Mouse (Mus musculus): ENCODE results near the gene Atp5f1.
"Not testable (repeated sequence)": the region's sequence is repeated elsewhere in the genome, so short reads cannot be mapped to it uniquely, and the experiment has no call there.

Atp5f1 gene

DNA sequence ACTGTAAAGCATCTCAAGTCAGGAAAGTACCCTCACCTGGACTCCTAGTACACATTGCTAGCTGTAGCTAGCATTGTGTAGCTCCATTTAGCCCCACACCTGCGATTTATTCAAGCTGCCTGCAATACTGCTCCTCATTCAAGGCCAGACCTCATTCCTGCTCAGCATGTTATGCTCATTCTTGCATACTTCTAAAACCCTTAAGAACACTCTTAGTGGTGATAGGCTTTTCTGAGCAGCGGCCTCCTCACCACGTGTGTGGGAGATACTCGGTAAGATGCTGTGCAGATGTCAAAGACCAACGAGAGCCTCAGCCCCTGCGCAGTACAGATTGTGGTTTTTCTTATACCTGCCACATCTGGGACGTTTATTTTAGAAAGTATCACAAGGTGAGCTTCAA is 30.1 kb downstream of the Atp5f1 start:
- no peak for DNase-seq (ENCODE audit: low spot score)

DNA sequence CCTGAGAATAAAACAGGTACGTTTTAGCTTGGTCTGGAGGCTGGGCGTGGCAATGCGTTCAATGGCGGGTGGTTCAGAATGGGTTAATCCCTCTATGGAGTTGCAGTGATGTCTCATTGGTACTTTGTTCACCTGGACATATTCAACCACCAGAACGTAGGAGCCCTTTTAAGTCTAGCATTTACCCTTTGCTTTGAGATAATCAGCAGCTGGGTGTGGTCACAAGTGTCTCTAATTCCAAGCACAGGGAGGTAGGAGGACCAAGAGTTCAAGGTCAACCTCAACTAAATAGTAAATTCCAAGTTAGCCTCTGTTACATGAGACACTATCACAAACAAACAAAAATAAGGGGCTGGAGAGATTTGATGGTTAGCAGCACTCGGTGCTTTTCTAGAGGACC is 31.1 kb downstream of the Atp5f1 start:
- no peak for DNase-seq (ENCODE audit: low spot score)

DNA sequence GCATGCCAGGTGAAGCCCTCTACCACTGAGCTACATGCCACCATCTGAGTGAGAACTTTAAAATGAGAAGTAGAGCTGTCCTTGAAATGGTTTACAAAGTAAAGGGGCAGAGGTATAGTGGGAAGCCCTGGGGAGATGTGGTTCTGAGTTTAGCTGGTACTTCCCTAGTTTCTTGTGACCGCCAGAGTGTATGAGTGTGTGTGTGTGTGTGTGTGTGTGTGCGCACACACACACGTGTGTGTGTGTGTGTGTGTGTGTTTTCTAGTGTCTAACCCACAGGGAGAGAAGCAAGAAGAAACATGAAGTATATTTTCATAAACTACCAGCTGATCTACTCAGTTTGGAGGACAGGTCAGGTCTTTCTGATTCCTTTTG is 31.7 kb downstream of the Atp5f1 start:
- DNase-seq (ENCODE audit: low spot score), result no peak

GRCm38 (mm10) chr3:105927561-105928194 is 32.2 kb downstream of the Atp5f1 start:
- no peak for DNase-seq (ENCODE audit: low spot score)

DNA sequence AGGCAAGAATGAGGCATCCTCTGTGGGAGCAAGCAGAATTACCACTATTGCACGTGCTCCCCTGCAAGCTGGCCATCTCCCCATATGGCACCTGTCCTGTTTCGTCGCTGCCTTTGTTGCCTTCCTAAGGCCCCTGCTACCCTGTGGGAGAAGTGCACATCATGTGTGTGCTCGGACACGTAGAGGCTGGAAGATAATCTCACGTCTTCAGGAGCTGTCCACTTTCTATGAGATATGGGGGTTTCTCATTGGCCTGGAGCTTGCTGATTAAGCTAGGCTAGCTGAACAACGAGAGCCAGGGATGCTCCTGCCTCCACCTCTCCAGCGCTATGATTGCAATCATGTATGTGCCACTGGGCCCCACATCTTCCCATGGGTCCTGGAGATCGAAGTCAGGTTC is 35.3 kb downstream of the Atp5f1 start:
- DNase-seq (ENCODE audit: low spot score), result no peak

DNA sequence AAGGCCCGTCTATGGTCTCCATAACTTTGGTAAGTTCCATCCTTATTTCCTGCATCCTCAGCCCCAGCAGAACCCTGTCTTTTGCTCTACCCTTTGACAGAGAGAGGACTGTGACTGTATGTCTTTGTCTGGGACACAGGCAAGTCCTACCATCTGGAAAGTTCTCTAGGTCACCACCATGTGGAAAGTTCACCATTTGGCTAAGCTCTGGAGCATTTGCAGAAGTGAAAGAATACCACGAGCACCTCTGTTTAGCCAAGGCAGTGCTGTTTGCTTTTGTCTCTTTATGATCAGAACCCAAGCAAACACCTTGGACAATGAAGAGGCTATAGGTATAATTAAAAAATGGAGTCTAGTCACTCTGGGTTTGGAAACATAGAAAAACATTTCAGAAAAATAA is 37.9 kb downstream of the Atp5f1 start:
- no peak for DNase-seq (ENCODE audit: low spot score)

GRCm38 (mm10) chr3:105920743-105921142 is 39.2 kb downstream of the Atp5f1 start:
- DNase-seq (ENCODE audit: low spot score), result not testable (repeated sequence)

- no peak for DNase-seq (ENCODE audit: low spot score)
These were observed 41.5 kb downstream of the Atp5f1 start for GRCm38 (mm10) chr3:105918355-105918745.

DNA sequence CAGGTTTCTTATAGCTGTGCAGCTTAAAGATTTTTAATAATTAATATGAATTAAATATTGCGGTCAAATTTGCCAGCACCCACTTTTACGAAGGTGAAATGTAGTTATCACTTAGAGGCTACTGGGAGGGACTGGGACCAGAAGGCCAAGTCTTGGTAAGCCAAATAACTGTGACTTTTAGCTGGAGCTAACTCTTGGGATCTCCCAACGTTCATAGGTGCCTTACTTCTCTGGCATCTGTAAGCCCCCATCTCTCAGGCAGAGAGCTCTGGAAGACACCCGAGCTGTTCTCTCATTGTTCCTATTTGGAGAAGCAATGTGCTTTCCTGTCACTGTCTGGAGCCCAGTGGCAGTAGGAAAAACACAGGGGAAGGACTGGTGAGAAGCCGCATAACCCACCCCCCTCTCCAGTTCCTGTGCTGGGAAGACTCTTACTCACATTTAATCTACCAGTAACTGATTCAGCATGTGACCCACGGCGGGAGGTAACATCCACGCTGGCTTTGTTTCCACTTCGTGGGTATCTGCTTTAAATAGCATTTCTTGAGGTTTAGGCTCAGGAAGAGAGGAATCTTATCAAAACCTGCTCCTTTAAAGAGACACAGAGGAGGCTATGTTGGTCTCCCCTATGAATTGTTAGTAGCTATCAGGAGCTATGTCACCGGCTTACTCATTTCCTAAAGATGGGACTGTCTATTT is 42.1 kb downstream of the Atp5f1 start:
- no peak for DNase-seq (ENCODE audit: low spot score)

- DNase-seq (ENCODE audit: low spot score), result not testable (repeated sequence)
These were observed 43.4 kb downstream of the Atp5f1 start for GRCm38 (mm10) chr3:105916455-105916854.

DNA sequence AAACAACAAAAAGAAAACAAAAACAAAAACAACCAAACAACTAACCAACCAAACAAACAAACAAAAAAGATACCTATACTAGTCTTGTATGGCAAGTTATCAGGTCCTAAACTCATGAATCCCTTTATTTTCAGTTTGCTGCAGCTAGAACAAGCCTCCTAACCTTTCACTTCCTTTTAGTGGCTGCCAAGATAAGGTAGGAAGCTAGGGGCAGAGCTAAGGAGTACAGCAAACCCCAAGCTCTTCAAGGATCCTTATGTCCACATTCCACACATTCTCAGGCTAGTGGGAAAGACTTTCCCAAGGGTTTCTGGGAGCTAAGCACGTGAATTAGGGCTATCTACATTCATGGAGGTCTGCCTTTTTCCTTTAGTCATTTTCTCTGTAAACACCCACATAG is 44.6 kb downstream of the Atp5f1 start:
- no peak for DNase-seq (ENCODE audit: low spot score)

DNA sequence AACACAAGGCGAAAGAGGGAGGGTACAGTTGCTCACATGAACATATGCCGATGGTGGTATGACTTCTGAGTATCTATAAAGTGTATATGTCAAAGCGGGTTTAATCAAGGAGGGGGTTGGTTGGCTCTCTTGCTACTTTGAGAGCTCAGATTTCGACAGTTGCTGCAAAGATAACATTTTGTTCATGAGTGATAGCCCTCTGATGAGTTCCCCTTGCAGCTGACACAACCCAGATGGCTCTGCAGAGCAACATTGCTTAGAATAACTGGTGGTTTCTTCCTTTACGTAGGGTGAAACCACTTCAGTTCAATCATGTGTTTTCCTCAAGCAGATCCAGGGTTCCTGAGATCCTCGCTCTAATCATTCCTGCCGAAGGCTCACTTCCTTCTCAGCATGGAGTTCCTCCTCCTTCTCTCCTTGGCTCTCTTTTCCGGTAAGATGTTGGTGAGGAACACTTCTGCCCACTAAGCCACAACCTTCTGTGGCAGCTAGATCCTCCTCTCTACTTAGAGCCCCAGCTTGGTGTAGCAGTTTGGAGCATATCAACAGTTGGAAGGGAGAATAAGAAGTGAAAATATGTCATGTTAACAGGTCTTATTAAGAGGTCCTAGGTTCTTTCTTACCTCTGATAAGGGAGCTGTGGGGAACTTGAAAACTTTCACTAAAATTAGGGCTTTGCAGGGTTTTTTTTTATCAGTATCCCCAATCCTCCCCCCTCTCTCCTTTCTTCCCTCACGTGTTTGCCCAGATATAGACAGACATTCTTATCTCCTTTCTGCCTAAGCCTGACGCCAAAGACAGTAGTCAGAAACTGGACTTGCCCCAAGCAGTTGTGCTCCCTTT is 45.8 kb downstream of the Atp5f1 start:
- no peak for DNase-seq (ENCODE audit: low spot score)

DNA sequence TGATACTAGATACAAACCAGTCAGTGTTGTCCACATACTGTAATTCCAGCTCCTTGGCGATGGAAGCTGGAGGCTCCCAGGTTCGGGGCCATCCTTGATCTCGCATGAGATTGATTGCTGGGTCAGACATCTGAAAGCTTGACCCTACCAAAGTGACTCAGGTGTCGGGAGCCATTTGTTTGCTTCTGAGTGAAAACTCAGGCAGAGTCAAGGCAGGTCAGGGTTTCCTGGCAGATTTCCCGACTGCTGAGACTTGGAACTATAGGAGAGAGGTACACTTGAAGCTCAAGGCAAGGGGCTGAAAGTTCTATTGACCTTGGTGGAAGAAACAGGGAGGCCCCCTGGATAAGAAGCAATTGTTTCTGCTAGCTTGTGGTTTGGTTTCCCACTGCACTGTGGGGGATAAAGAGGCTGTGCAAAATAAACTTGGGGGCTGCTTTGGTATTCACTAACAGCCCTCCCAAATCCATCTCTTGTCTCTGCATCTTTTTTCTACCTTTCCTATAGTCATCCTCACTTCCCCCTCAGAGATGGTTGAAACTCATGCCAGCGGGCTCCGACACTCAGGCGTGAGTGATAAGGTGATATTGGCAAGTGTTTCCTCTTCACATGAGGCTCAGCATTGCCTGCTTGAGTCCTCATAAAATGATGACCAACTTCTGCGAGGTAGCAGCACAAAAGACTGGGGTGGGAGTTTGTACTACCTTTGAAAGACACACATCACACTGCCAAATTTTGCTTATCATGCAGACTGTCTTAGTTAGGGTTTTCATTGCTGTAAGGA is 47.6 kb downstream of the Atp5f1 start:
- no peak for DNase-seq (ENCODE audit: low spot score)

DNA sequence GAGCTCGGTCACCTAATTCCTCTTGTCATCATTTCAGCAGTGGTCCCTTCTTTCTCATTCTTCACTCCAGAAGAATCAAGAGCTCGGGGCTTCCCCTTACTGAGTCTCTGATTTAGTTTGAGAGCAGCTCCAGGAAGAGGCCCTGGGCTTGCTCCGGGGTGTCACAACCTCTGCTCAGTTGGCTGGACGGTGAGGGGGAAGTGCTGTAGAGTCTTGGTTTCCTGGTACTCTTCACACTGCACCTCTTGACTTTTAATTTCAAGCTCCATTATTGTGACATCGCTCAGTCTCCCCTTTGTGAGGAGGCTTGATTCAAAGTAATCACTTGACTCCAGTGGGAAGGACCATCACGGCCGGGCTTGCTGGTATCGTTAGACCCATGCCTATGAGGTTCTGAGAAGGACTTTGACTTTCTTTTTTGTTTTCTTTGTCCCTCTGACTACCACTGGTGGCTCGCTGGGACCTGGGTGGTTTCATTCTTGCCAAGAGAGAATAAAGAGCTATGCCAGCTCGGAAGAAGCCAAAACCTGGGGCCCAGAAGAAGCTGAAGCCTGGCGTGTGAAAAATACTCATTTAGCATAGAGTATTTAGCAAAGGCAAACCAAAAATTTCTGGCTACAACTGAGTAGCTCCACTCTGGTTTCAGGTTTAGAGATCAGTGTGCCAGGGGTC is 49.2 kb downstream of the Atp5f1 start:
- DNase-seq (ENCODE audit: low spot score), result no peak

DNA sequence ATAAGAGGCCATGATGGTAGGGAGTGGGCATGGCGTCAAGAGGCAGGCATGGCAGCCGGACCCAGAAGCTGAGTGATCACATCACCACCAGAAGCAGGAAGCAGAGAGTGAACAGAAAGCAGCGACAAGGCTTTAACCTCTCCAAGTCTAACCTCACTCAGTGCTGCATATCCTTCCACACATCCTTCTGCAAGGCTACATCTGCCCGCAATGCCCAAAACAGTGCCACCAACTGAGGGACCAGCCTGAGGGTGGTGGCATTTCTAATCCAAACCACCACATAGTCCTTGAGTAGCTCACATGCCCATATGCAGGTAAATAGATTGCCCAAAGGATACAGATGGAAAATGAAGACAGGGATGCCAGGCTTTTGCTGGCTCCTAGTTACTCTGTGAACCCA is 50.9 kb downstream of the Atp5f1 start:
- DNase-seq (ENCODE audit: low spot score), result no peak

DNA sequence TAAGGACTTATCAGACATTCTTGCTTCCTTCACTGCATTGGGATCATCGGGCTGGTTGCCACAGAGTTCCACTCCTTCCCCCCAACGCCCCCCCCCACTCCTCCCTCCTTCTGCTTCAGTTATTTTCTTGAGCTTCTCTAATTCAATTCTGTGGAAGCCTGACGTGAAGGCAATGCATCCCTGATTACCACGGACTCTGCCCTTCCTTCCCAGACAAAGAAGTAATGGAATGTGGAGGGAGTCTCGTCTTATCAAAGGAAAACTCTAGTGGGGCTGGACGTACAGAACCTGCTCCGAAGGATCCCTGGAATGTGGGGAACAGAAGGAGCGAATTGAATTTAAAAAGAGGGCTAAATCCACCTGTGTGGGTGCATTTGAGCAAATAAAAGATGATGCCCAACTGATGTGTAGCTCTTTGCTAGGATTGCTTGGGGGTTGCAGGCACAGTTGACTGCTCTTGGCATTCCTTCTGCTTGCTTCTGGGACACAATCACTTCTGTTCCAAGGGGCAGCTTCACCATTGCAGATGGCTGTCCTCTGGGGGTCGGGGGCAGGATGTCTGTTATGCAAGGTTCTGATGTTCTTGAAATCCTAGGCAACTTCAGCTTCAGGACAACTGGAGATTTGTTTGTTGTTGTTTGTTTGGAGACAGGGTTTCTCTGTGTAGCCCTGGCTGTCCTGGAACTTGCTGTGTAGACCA is 51.8 kb downstream of the Atp5f1 start:
- DNase-seq (ENCODE audit: low spot score), result no peak

DNA sequence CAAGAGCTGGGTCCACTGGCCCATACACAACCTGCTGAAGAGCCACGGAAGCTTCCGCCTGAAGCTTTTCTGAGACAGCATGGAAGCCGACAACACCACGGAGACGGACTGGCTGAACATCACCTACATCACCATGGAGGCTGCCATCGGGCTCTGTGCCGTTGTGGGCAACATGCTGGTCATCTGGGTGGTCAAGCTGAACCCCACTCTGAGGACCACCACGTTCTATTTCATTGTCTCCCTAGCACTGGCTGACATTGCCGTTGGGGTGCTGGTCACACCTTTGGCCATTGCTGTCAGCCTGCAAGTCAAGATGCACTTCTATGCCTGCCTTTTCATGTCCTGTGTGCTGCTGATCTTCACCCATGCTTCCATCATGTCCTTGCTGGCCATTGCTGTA is 55.2 kb downstream of the Atp5f1 start:
- no peak for DNase-seq (ENCODE audit: low spot score)

GRCm38 (mm10) chr3:105904213-105904612 is 55.7 kb downstream of the Atp5f1 start:
- DNase-seq (ENCODE audit: low spot score), result no peak

- DNase-seq (ENCODE audit: low spot score), result no peak
These were observed 58.4 kb downstream of the Atp5f1 start for GRCm38 (mm10) chr3:105901468-105901867.

- no peak for DNase-seq (ENCODE audit: low spot score)
These were observed 59.2 kb downstream of the Atp5f1 start for GRCm38 (mm10) chr3:105900716-105901115.

GRCm38 (mm10) chr3:105900266-105900665 is 59.6 kb downstream of the Atp5f1 start:
- DNase-seq (ENCODE audit: low spot score), result no peak
